Mouse (Mus musculus) olfactory bulb, adult 2 months (tissue): ENCODE results near the gene Rreb1. TPM values are rescaled to one million over a fixed set of nuclear protein-coding genes. Genes with fewer than 3 reads are reported as not detected.

Experiments used
- H3K27ac ChIP-seq: fragments of 200-500 bp; 2 replicates; pipeline ENCODE4 v1.5.1; 2012; ENCODE audit warnings: low read depth, low read length; ENCODE audit not compliant: insufficient read depth
- H3K4me1 ChIP-seq: fragments of 200-500 bp; 2 replicates; pipeline ENCODE4 v1.6.1; 2012; ENCODE audit warnings: low read length; ENCODE audit not compliant: control insufficient read depth, insufficient read depth
- H3K4me3 ChIP-seq: fragments of 200-500 bp; 2 replicates; pipeline ENCODE4 v1.5.1; 2012; ENCODE audit warnings: mild to moderate bottlenecking, low read depth, low read length, moderate library complexity; ENCODE audit not compliant: insufficient read depth
- CTCF ChIP-seq: fragments of 200-500 bp; IDR thresholded peaks from 2 replicates; pipeline ENCODE4 v1.5.1; 2012; ENCODE audit warnings: low read depth, mild to moderate bottlenecking, low read length, moderate library complexity; ENCODE audit not compliant: insufficient read depth
- POLR2A ChIP-seq: fragments of 200-500 bp; IDR thresholded peaks from 2 replicates; pipeline ENCODE4 v1.6.1; 2012; ENCODE audit warnings: mild to moderate bottlenecking, low read depth, low read length, moderate library complexity; ENCODE audit not compliant: insufficient read depth
- WGBS: fragments of 180-500 bp; shearing (Covaris S2); methylation state at CpG from one replicate; pipeline ENCODE4 v1.1.7; 2018; 5-methylcytosine and 5-hydroxymethylcytosine counted together
- polyA plus RNA-seq: library from polyadenylated mRNA; stranded (reverse); fragments of >200 nt; gene quantifications from 2 replicates; pipeline ENCODE4 v1.2.4, GENCODE M21; 2012; ENCODE audit warnings: low replicate concordance; ENCODE audit not compliant: missing spikeins, insufficient read depth, insufficient read length

The Rreb1 gene
- polyA plus RNA-seq, 1 experiment, result not detected

- no peak overlapping the region for H3K4me3 ChIP-seq
- H3K4me1 ChIP-seq, result peaks cover 16% of the 10 kb centered on the region
- TF ChIP-seq POLR2A (no peak), CTCF (no peak)
- no peak overlapping the region for H3K27ac ChIP-seq
These were observed 1.5 kb upstream of the Rreb1 start for GRCm38 (mm10) chr13:37776675-37777074.

GRCm38 (mm10) chr13:37777351-37778146 lies 651 bp upstream of the Rreb1 start:
- Histone ChIP-seq H3K27ac (no peak overlapping the region), H3K4me3 (peak overlapping the region; percentile 56), H3K4me1 (peaks cover 16% of the 10 kb centered on the region)
- TF ChIP-seq POLR2A (no peak), CTCF (no peak)
- 35% methylated on average over 25 of the region's 25 CpGs for WGBS

DNA sequence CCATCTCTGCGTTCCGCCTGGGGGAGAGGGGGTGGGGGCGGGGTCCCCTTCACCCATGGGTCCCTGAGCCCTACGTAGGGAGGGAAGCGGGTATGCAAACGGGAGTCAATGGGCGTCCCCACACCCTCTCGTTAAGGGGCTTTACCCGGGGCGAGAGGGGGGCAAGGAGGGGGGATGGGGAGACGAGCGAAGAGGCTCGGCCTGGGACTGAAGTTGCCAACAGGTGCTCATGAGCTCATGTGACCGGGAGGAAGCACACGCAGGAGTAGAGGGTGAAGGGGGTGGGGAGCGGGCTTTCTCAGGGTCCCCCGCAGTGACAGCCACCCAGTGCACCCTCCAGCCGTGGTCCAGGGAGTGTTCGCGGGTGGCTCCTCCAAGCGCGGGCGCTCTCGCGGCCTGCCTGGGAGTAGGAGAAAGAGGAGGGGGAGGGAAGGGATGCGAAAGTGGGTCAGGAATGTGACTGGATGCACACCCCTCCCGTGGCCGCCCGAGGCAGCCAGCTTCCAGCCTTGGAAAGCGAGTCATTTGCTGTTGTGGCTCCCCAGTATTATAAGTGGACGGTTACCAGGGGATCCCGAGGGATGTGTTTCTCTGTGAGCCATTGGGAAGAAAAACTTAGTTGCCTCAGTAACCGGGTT lies 513 bp downstream of the Rreb1 start:
- TF ChIP-seq POLR2A (no peak), CTCF (no peak)
- WGBS, result under 1% methylated on average over 33 of the region's 33 CpGs
- peaks cover 16% of the 10 kb centered on the region for H3K4me1 ChIP-seq
- H3K27ac ChIP-seq, result no peak overlapping the region
- peak overlapping the region; percentile 56 for H3K4me3 ChIP-seq

- TF ChIP-seq CTCF, result no peak
- no peak for TF ChIP-seq POLR2A
- WGBS, result 16% methylated on average over 9 of the region's 9 CpGs
- H3K4me3 ChIP-seq, result peak overlapping the region; percentile 56
- H3K27ac ChIP-seq, result no peak overlapping the region
- peaks cover 16% of the 10 kb centered on the region for H3K4me1 ChIP-seq
These were observed 1.1 kb downstream of the Rreb1 start for GRCm38 (mm10) chr13:37779251-37779667.

DNA sequence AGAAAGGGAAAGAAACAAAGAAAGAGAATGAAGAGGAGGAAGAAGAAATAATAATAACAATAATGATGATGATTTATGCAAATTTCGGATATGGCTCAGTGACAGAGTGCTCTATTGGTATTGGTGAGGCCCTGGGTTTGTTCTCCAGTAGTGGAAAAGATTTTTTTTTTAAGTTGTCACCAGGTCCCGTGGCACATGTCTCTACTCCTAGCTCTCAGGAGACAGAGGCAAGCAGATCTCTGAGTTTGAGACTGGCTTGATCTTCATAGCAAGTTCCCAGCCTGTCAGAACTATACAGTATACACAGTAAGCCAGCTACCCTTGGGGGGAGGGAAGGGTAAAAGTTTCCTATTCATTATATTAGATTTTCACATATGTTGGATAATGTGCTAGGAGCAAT lies 3.4 kb downstream of the Rreb1 start:
- Histone ChIP-seq H3K4me1 (peaks cover 16% of the 10 kb centered on the region), H3K27ac (no peak overlapping the region), H3K4me3 (no peak overlapping the region)
- 84% methylated on average over 2 of the region's 2 CpGs for WGBS
- no peak for TF ChIP-seq POLR2A
- no peak for TF ChIP-seq CTCF

DNA sequence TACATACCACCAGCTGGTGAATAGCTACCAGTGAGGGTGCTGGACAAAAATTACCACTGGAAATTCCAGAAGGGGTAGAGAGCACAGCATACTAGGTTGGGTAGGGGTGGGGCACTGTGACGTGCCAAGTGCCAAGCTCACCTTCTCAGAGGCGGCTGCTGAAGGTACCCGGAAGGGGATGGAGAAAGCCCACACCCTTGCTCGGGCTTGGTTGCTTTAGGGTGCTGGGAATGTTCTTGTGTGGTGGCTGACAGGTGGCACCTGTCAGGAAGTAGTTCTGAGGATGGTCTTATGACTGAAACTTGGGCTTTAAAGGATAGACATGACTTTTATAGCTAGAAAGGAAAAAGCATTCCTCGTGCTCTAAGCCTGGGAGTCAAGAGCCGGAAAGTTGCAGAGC lies 3.9 kb downstream of the Rreb1 start:
- peaks cover 16% of the 10 kb centered on the region for H3K4me1 ChIP-seq
- TF ChIP-seq POLR2A (no peak), CTCF (no peak)
- 94% methylated on average over 6 of the region's 6 CpGs for WGBS

DNA sequence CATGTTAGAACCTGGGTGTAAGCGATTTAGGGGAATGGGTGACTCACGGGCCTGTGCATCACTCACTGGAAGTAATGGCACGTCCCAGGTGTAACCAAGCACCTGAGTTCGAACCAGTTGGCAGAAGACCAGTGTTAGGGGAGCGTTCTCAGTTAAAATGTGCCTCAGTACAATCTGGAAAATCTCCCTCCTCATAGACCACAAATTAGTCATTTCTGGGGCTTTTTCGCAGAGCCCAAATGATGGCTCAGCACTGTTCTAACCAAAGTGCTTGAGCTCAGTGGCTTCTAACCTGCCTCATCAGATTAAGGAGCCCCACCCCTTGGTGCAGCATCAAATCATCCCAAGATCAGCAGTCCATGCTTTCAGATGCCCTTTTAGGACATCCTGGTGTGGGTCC lies 5.5 kb downstream of the Rreb1 start:
- no peak for TF ChIP-seq CTCF
- no peak for TF ChIP-seq POLR2A
- Histone ChIP-seq H3K4me1 (peaks cover 8% of the 10 kb centered on the region), H3K4me3 (no peak overlapping the region), H3K27ac (no peak overlapping the region)
- whole genome bisulfite sequencing, result 94% methylated on average over 6 of the region's 6 CpGs

More for the DNA sequence above, 3.9 kb downstream of the Rreb1 start:
- H3K4me3 ChIP-seq, result no peak overlapping the region
- no peak overlapping the region for H3K27ac ChIP-seq

DNA sequence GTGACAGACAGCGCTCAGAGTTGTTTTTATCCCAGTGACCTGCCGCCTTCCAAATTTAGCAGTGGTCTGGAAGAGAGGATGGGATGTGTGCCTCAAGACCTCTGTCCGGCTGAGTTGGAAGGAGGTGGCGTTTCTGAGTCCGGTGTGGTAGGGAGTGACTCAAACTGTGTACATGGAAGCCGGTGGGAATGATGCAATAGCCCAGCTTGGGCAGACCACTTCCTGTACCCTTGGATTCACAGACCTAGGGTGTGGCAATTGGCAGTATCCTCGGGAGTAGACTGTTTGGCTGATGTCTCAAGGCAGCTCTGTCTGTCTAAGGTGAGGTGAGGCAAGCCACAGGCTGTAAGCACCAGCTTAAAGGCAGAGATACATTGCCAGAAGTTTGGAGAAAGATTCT lies 6.0 kb downstream of the Rreb1 start:
- TF ChIP-seq POLR2A, result no peak
- no peak for TF ChIP-seq CTCF
- 86% methylated on average over 7 of the region's 7 CpGs for WGBS
- peaks cover 2% of the 10 kb centered on the region for H3K4me1 ChIP-seq
- no peak overlapping the region for H3K4me3 ChIP-seq
- no peak overlapping the region for H3K27ac ChIP-seq

DNA sequence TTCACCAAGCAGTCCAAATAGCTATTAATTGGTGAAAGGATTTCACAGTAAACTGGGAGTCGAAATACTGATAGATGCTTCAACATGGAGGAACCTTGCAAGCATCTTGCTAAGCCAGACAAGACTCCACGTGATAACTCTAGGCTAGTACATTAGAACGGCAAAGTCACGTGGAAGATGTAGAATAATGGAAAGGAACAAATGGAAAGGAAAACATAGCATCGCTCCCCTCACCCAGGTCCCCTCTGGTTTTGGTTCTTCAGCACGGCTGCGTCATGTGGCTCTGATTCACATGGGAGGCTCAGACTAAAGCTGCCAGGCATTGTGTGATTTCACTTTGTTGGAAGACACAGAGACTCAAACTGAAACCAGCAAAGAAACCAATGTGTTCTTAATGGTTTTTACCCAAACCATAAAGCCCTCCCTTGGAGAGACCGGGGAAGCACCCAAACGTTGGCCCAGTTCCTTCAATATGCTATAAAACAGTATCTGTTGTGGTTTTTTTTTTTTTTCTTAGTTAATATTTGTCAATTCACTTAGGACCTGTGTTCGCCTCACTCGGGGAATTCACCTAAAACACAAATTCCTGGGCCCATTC lies 14.6 kb downstream of the Rreb1 start:
- no peak for TF ChIP-seq POLR2A
- no peak for TF ChIP-seq CTCF
- H3K4me3 ChIP-seq, result no peak overlapping the region
- no peaks in the 10 kb centered on the region for H3K4me1 ChIP-seq
- WGBS, result 95% methylated on average over 11 of the region's 11 CpGs
- no peak overlapping the region for H3K27ac ChIP-seq
